Mouse (Mus musculus) heart, postnatal 0 days (tissue): ENCODE measurements around the gene Rara. TPM values are rescaled to one million over a fixed set of nuclear protein-coding genes. Genes with fewer than 3 reads are reported as not detected.
A peak's percentile ranks its signal among the peaks of the same experiment; 100 is the strongest.

Experiments used
- ATAC-seq: fragments of 200-750 bp; cut with Nextera tagmentation; 2 replicates; pipeline ENCODE4 v1.8.0; 2017; ENCODE audit warnings: low read depth, moderate number of reproducible peaks, moderate library complexity; ENCODE audit not compliant: insufficient read depth
- DNase-seq: peaks from one replicate; pipeline ENCODE4 v3.0.0-alpha.2; 2016; ENCODE audit warnings: low spot score
- H3K27ac ChIP-seq: fragments of 300-500 bp; sonication (generic); 2 replicates; pipeline ENCODE4 v1.5.1; 2014; ENCODE audit warnings: low read depth, mild to moderate bottlenecking
- H3K27me3 ChIP-seq: fragments of 300-500 bp; sonication (generic); 2 replicates; pipeline ENCODE4 v1.6.1; 2014; ENCODE audit warnings: low read length, mixed read lengths; ENCODE audit not compliant: control insufficient read depth, insufficient read depth
- H3K36me3 ChIP-seq: fragments of 300-500 bp; sonication (generic); replicated peaks from 2 replicates; pipeline ENCODE4 v1.6.1; 2014; ENCODE audit warnings: low read length, mixed read lengths; ENCODE audit not compliant: control insufficient read depth, insufficient read depth
- H3K4me1 ChIP-seq: fragments of 300-500 bp; sonication (generic); 2 replicates; pipeline ENCODE4 v1.6.1; 2014; ENCODE audit warnings: antibody characterized with exemption; ENCODE audit not compliant: control insufficient read depth, insufficient read depth
- H3K4me2 ChIP-seq: fragments of 300-500 bp; sonication (generic); 2 replicates; pipeline ENCODE4 v1.6.1; 2014; ENCODE audit warnings: low read depth, mild to moderate bottlenecking, low read length, moderate library complexity
- H3K4me3 ChIP-seq: fragments of 300-500 bp; sonication (generic); 2 replicates; pipeline ENCODE4 v1.5.1; 2014; ENCODE audit warnings: low read depth, low read length
- H3K9ac ChIP-seq: fragments of 300-500 bp; sonication (generic); replicated peaks from 2 replicates; pipeline ENCODE4 v1.6.1; 2014; ENCODE audit warnings: low read depth, low read length, mixed read lengths
- H3K9me3 ChIP-seq: fragments of 300-500 bp; sonication (generic); replicated peaks from 2 replicates; pipeline ENCODE4 v1.6.1; 2016; ENCODE audit warnings: low read length; ENCODE audit not compliant: control insufficient read depth
- CTCF ChIP-seq: IDR thresholded peaks from 2 replicates; pipeline ENCODE4 v1.5.1; 2016; ENCODE audit warnings: antibody characterized with exemption, control low read depth, low read depth
- EP300 ChIP-seq: IDR thresholded peaks from 2 replicates; pipeline ENCODE4 v1.6.1; 2016; ENCODE audit warnings: antibody characterized with exemption, low read depth
- WGBS: fragments of 180-500 bp; shearing (Covaris S2); extraction: QIAGEN DNeasy Blood & Tissue Kit; methylation state at CpG from one replicate; pipeline ENCODE4 v1.1.7; 2014; 5-methylcytosine and 5-hydroxymethylcytosine counted together
- polyA plus RNA-seq: library from polyadenylated mRNA; unstranded; fragments of >200 nt; fragmentation: Nextera tagmentation; extraction: Ambion mirVana; gene quantifications from 2 replicates; pipeline ENCODE4 v1.2.1, GENCODE M21; 2015
- total RNA-seq: library from RNA; depleted of rRNA; stranded (reverse); fragments of >200 nt; gene quantifications from 2 replicates; pipeline ENCODE4 v1.2.3, GENCODE M21; 2014; ENCODE audit warnings: low replicate concordance

The Rara gene
- total and polyA plus RNA-seq, 2 experiments from 2014 or later, result 15.8 to 24.0 TPM

DNA sequence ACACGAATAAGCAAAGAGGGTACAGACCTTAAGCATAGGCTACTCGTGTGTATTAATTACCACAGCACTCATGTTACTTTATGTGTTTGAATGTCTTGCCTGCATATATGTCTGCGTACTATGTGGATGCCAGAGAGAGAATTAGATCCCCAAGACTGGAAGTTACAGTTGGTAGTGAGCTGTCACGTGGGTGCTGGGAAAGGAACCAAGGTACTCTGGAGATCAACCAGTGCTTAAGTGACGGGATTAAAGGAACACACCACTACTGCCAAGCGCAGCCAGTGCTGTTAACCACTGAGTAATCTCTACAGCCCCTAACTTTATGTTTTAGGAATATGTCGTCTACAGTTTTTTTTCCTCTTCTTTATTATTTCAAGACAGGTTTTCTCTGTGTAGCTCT, 68.4 kb downstream of the Rara start:
- H3K9ac ChIP-seq, result no peak overlapping the region
- no peak overlapping the region for H3K4me3 ChIP-seq
- no peaks in the 10 kb centered on the region for H3K9me3 ChIP-seq
- no peaks in the 10 kb centered on the region for H3K27me3 ChIP-seq
- peaks cover 92% of the 10 kb centered on the region for H3K36me3 ChIP-seq
- DNase-seq (no peak), ATAC-seq (no peak)
- TF ChIP-seq EP300 (no peak), CTCF (no peak)
- no peaks in the 10 kb centered on the region for H3K4me1 ChIP-seq
- no peak overlapping the region for H3K4me2 ChIP-seq
- H3K27ac ChIP-seq, result no peak overlapping the region
- 83% methylated on average over 7 of the region's 7 CpGs for WGBS

DNA sequence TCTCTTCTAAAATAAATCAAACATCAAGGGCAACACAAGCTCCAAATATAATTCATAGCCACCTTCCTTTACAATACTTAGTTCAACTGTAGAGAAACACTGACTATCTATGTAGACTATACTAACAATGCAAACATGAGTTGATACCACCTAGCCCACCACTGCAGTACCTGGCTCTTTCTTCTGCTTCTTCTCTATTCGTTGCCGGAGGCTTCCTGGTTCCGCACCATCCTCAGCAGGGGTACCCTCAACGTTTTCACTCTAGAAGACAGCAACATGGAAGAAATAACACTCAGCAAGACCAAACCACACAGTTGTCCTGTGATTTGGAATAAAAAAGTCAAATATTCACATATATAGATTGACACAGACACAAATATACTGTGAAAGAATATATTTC, 70.0 kb downstream of the Rara start:
- WGBS, result 92% methylated on average over 4 of the region's 4 CpGs
- Histone ChIP-seq H3K4me2 (no peak overlapping the region), H3K9me3 (no peaks in the 10 kb centered on the region), H3K4me1 (no peaks in the 10 kb centered on the region), H3K9ac (no peak overlapping the region), H3K27ac (no peak overlapping the region), H3K27me3 (no peaks in the 10 kb centered on the region), H3K36me3 (peaks cover 95% of the 10 kb centered on the region), H3K4me3 (no peak overlapping the region)
- TF ChIP-seq EP300 (no peak), CTCF (no peak)
- no peak for DNase-seq
- ATAC-seq, result no peak

GRCm38 (mm10) chr11:98998776-98999175, 71.2 kb downstream of the Rara start:
- H3K27me3 ChIP-seq, result no peaks in the 10 kb centered on the region
- ATAC-seq, result no peak
- H3K9ac ChIP-seq, result no peak overlapping the region
- peak; percentile 45 for TF ChIP-seq CTCF
- no peak for TF ChIP-seq EP300
- no peaks in the 10 kb centered on the region for H3K4me1 ChIP-seq
- H3K9me3 ChIP-seq, result no peaks in the 10 kb centered on the region
- H3K27ac ChIP-seq, result no peak overlapping the region
- DNase-seq, result no peak
- H3K36me3 ChIP-seq, result peaks cover 92% of the 10 kb centered on the region
- no peak overlapping the region for H3K4me3 ChIP-seq
- no peak overlapping the region for H3K4me2 ChIP-seq

- WGBS, result 91% methylated on average over 11 of the region's 11 CpGs
- Histone ChIP-seq H3K9me3 (no peaks in the 10 kb centered on the region), H3K27ac (no peak overlapping the region), H3K27me3 (no peaks in the 10 kb centered on the region), H3K4me3 (no peak overlapping the region), H3K4me1 (no peaks in the 10 kb centered on the region), H3K4me2 (no peak overlapping the region), H3K9ac (no peak overlapping the region), H3K36me3 (peaks cover 92% of the 10 kb centered on the region)
- DNase-seq (no peak), ATAC-seq (no peak)
- TF ChIP-seq EP300 (no peak), CTCF (no peak)
These were observed 71.6 kb downstream of the Rara start for GRCm38 (mm10) chr11:98999243-98999642.

DNA sequence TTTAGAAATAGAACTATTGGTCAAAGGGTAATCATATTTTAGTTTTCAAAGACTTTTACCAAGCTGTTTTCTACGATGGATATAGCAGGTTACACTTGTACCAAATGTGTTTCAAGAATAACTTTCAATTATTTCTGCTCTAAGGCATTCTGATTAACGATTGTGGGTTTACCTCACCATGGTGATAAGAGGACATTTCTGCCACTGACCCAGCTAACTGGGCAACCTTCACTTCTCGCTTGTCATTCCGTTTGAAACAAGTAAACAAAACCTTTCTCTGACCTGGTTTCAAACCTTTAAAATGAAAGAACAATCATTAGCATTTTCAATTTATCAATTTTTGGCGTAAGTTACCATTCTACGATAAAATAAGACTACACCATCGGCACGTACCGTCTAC, 79.2 kb downstream of the Rara start:
- Histone ChIP-seq H3K36me3 (peaks cover 72% of the 10 kb centered on the region), H3K4me3 (no peak overlapping the region), H3K9ac (no peak overlapping the region), H3K9me3 (no peaks in the 10 kb centered on the region), H3K27me3 (no peaks in the 10 kb centered on the region), H3K27ac (no peak overlapping the region), H3K4me1 (no peaks in the 10 kb centered on the region), H3K4me2 (no peak overlapping the region)
- no peak for DNase-seq
- no peak for TF ChIP-seq EP300
- TF ChIP-seq CTCF, result no peak
- ATAC-seq, result no peak
- WGBS, result 92% methylated on average over 9 of the region's 9 CpGs

DNA sequence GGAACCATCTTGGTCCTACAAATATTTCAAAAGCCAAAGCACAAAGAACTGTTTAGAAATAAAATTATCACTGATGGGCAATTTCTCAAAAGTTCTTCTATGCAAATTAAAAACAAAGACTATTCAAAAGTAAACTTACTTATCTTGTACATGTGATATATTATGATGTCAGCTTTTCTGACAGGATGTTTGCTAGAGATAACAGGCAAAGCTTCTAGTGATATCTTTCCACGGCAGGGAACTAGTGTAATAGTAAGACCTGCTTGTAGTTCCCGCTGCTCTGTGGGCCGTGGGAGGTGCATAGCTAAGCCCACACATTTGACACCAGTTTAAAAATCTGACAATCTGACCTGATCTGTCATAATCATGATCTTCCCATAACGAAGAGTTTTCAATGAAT, 82.5 kb downstream of the Rara start:
- no peak overlapping the region for H3K27ac ChIP-seq
- DNase-seq (no peak), ATAC-seq (no peak)
- H3K4me3 ChIP-seq, result no peak overlapping the region
- H3K4me1 ChIP-seq, result no peaks in the 10 kb centered on the region
- WGBS, result 61% methylated on average over 4 of the region's 4 CpGs
- H3K9ac ChIP-seq, result no peak overlapping the region
- no peaks in the 10 kb centered on the region for H3K27me3 ChIP-seq
- peaks cover 76% of the 10 kb centered on the region for H3K36me3 ChIP-seq
- TF ChIP-seq EP300 (no peak), CTCF (no peak)
- no peak overlapping the region for H3K4me2 ChIP-seq
- no peaks in the 10 kb centered on the region for H3K9me3 ChIP-seq
